Comparison of ENCODE assay signal across 10 mouse cellular contexts in genomic region chr11:76268001-76268459, GRCm38 (mm10). TPM values are rescaled to one million over a fixed set of nuclear protein-coding genes. Genes with fewer than 3 reads are reported as not detected.
A peak's percentile ranks its signal among the peaks of the same experiment; 100 is the strongest.
DNase-seq lines count a peak whose midpoint lies in the region; ATAC-seq and TF ChIP-seq lines count a peak whose summit lies in the region.
"Had no signal": no experiment of that assay in that cellular context is flagged by ENCODE, and none has a peak within 500 bp of the region (broad histone marks: within the 10 kb centered on the region; RNA-seq: fewer than 3 reads in every experiment).

No protein-coding gene starts in this region.

- H3K27ac ChIP-seq in liver, postnatal 0 days (ENCODE audit: low read depth), result peak overlapping the region; percentile 69
- H3K27ac ChIP-seq in liver, embryonic 11.5 days (ENCODE audit: low read depth, low read length), result no peak overlapping the region
- H3K27ac ChIP-seq in intestine, embryonic 15.5 days, result 0 out of 2 replicates have a peak overlapping the region, but pooled peaks have one; percentile 4
- H3K27ac ChIP-seq in neural tube, embryonic 13.5 days (replicated peaks), result peak overlapping the region; percentile 85
- H3K27ac ChIP-seq: heart, embryonic 15.5 days had no signal

- no peak for TF ChIP-seq CTCF in liver, postnatal 0 days (IDR thresholded peaks at IDR 0.05; ENCODE audit: low read depth)

- no peaks in the 10 kb centered on the region for H3K9me3 ChIP-seq in liver, postnatal 0 days (ENCODE audit: low read length)
- H3K9me3 ChIP-seq in liver, embryonic 11.5 days (ENCODE audit: control insufficient read depth, low read length), result no peaks in the 10 kb centered on the region
- no peaks in the 10 kb centered on the region for H3K9me3 ChIP-seq in intestine, embryonic 15.5 days
- no peaks in the 10 kb centered on the region for H3K9me3 ChIP-seq in neural tube, embryonic 13.5 days
- H3K9me3 ChIP-seq: heart, embryonic 15.5 days had no signal

- no peaks in the 10 kb centered on the region for H3K4me1 ChIP-seq in liver, postnatal 0 days (ENCODE audit: insufficient read depth)
- no peaks in the 10 kb centered on the region; the same call in 1 of the 2 replicates for H3K4me1 ChIP-seq in liver, embryonic 11.5 days (replicated peaks; ENCODE audit: control insufficient read depth, insufficient read depth, low read length)
- 0 out of 2 replicates have a peak, but pooled peaks cover 4% of the 10 kb centered on the region for H3K4me1 ChIP-seq in intestine, embryonic 15.5 days (replicated peaks)
- H3K4me1 ChIP-seq in neural tube, embryonic 13.5 days (replicated peaks), result peaks cover 44% of the 10 kb centered on the region
- H3K4me1 ChIP-seq: heart, embryonic 15.5 days had no signal

- no peaks in the 10 kb centered on the region for H3K36me3 ChIP-seq in liver, postnatal 0 days (replicated peaks; ENCODE audit: insufficient read depth, low read length)
- H3K36me3 ChIP-seq in liver, embryonic 11.5 days (ENCODE audit: control insufficient read depth, insufficient read depth, low read length), result no peaks in the 10 kb centered on the region
- H3K36me3 ChIP-seq in intestine, embryonic 15.5 days, result no peaks in the 10 kb centered on the region
- H3K36me3 ChIP-seq in neural tube, embryonic 13.5 days, result peaks cover 17% of the 10 kb centered on the region

- ATAC-seq in liver, postnatal 0 days, result peak; percentile 23; the same call in 1 of the 2 replicates
- ATAC-seq in liver, embryonic 11.5 days (replicated peaks; ENCODE audit: low FRiP score), result no peak
- ATAC-seq in intestine, embryonic 15.5 days, result no peak
- peak; percentile 73 for ATAC-seq in neural tube, embryonic 13.5 days (ENCODE audit: low read depth)
- ATAC-seq in erythroid progenitor cell, adult 5-6 weeks (replicated peaks; ENCODE audit: low FRiP score, poor library complexity, severe bottlenecking), result no peak

- TF ChIP-seq EP300 in liver, postnatal 0 days (IDR thresholded peaks at IDR 0.05; ENCODE audit: low read depth), result no peak

- no peak overlapping the region for H3K9ac ChIP-seq in liver, postnatal 0 days (replicated peaks)
- no peak overlapping the region for H3K9ac ChIP-seq in liver, embryonic 11.5 days (ENCODE audit: low read depth, low read length)
- no peak overlapping the region for H3K9ac ChIP-seq in intestine, embryonic 15.5 days
- H3K9ac ChIP-seq in neural tube, embryonic 13.5 days, result peak overlapping the region; percentile 22; the same call in 1 of the 2 replicates
- H3K9ac ChIP-seq: heart, embryonic 15.5 days had no signal

- no peaks in the 10 kb centered on the region for H3K27me3 ChIP-seq in liver, postnatal 0 days (ENCODE audit: insufficient read depth, low read length)
- H3K27me3 ChIP-seq in liver, embryonic 11.5 days (replicated peaks; ENCODE audit: control insufficient read depth, insufficient read depth, low read length), result no peaks in the 10 kb centered on the region
- no peaks in the 10 kb centered on the region for H3K27me3 ChIP-seq in intestine, embryonic 15.5 days (replicated peaks)
- H3K27me3 ChIP-seq in neural tube, embryonic 13.5 days, result no peaks in the 10 kb centered on the region
- H3K27me3 ChIP-seq: heart, embryonic 15.5 days had no signal

- DNase-seq in liver, postnatal 0 days, result no peak
- DNase-seq in liver, embryonic 11.5 days (ENCODE audit: low spot score), result no peak
- peak; percentile 85 for DNase-seq in fat pad, adult 2 months (ENCODE audit: extremely low read depth, low read depth, low spot score)
- no peak for DNase-seq in gastrocnemius, postnatal 10 days
- DNase-seq in c-Kit-positive CD71-positive TER-119-positive erythroid progenitor cells, embryonic 14.5 days (ENCODE audit: low spot score), result no peak

- 50% methylated on average over 5 of the region's 5 CpGs for WGBS in liver, postnatal 0 days (ENCODE audit: insufficient replicate concordance)
- 68% methylated on average over 5 of the region's 5 CpGs for WGBS in liver, embryonic 11.5 days
- 72% methylated on average over 5 of the region's 5 CpGs for WGBS in intestine, embryonic 15.5 days
- WGBS in neural tube, embryonic 13.5 days, result 24% methylated on average over 5 of the region's 5 CpGs

- no peak overlapping the region for H3K4me3 ChIP-seq in liver, postnatal 0 days (ENCODE audit: low read depth, low read length)
- no peak overlapping the region for H3K4me3 ChIP-seq in liver, embryonic 11.5 days (ENCODE audit: low read depth, low read length)
- no peak overlapping the region for H3K4me3 ChIP-seq in intestine, embryonic 15.5 days (replicated peaks)
- no peak overlapping the region for H3K4me3 ChIP-seq in neural tube, embryonic 13.5 days
- H3K4me3 ChIP-seq: heart, embryonic 15.5 days had no signal

- no peak overlapping the region for H3K4me2 ChIP-seq in liver, postnatal 0 days (ENCODE audit: low read depth, low read length)
- no peak overlapping the region for H3K4me2 ChIP-seq in liver, embryonic 11.5 days
- H3K4me2 ChIP-seq in intestine, embryonic 15.5 days (replicated peaks), result no peak overlapping the region
- H3K4me2 ChIP-seq in neural tube, embryonic 13.5 days, result no peak overlapping the region
- H3K4me2 ChIP-seq: heart, embryonic 15.5 days had no signal

RNA-seq across cellular contexts. Expression of gene Glod4, which starts 24.5 kb away (rescaled TPM):
- 41.8 and 43.6 TPM in 2 replicates for polyA plus RNA-seq in liver, postnatal 0 days (2015; fragmentation: Nextera tagmentation; extraction: Ambion mirVana)
- polyA plus RNA-seq in liver, embryonic 11.5 days (2014; fragmentation: Nextera tagmentation; extraction: Ambion mirVana), result 137 and 144 TPM in 2 replicates
- 123 and 138 TPM in 2 replicates for polyA plus RNA-seq in intestine, embryonic 15.5 days (2015; fragmentation: Nextera tagmentation; extraction: Ambion mirVana)
- polyA plus RNA-seq in neural tube, embryonic 13.5 days (2015; fragmentation: Nextera tagmentation; extraction: Ambion mirVana), result 108 and 112 TPM in 2 replicates
- total RNA-seq in gastrocnemius, postnatal 10 days (2021), result 10 to 100 TPM; 34.3 to 46.2 TPM
- total RNA-seq in erythroid progenitor cell, adult 5-6 weeks (2015; ENCODE audit: low replicate concordance), result 13.7 and 15.9 TPM in 2 replicates
- 29.1 and 39.9 TPM in 2 replicates for total RNA-seq in erythroid progenitor cell, adult 5-6 weeks (2017; ENCODE audit: low replicate concordance)

RNA-seq across cellular contexts. Expression of gene Mrm3, which starts 24.5 kb away (rescaled TPM):
- polyA plus RNA-seq in liver, postnatal 0 days (2015; fragmentation: Nextera tagmentation; extraction: Ambion mirVana), result 13.9 and 14.8 TPM in 2 replicates
- polyA plus RNA-seq in liver, embryonic 11.5 days (2014; fragmentation: Nextera tagmentation; extraction: Ambion mirVana), result 36.3 and 37.0 TPM in 2 replicates
- polyA plus RNA-seq in intestine, embryonic 15.5 days (2015; fragmentation: Nextera tagmentation; extraction: Ambion mirVana), result 26.3 and 29.6 TPM in 2 replicates
- polyA plus RNA-seq in neural tube, embryonic 13.5 days (2015; fragmentation: Nextera tagmentation; extraction: Ambion mirVana), result 19.7 and 20.8 TPM in 2 replicates
- 10 to 100 TPM; 12.8 to 13.2 TPM for total RNA-seq in gastrocnemius, postnatal 10 days (2021)
- total RNA-seq in erythroid progenitor cell, adult 5-6 weeks (2015; ENCODE audit: low replicate concordance), result 5.8 and 6.7 TPM in 2 replicates
- 2.3 and 2.4 TPM in 2 replicates for total RNA-seq in erythroid progenitor cell, adult 5-6 weeks (2017; ENCODE audit: low replicate concordance)

RNA-seq across cellular contexts. Expression of gene Gemin4, which starts 50.6 kb away (rescaled TPM):
- polyA plus RNA-seq in liver, postnatal 0 days (2015; fragmentation: Nextera tagmentation; extraction: Ambion mirVana), result 6.8 and 9.5 TPM in 2 replicates
- polyA plus RNA-seq in liver, embryonic 11.5 days (2014; fragmentation: Nextera tagmentation; extraction: Ambion mirVana), result 50.2 and 58.3 TPM in 2 replicates
- 28.8 and 32.6 TPM in 2 replicates for polyA plus RNA-seq in intestine, embryonic 15.5 days (2015; fragmentation: Nextera tagmentation; extraction: Ambion mirVana)
- polyA plus RNA-seq in neural tube, embryonic 13.5 days (2015; fragmentation: Nextera tagmentation; extraction: Ambion mirVana), result 14.6 and 16.9 TPM in 2 replicates
- 1 to 10 TPM; 3.0 to 5.0 TPM for total RNA-seq in gastrocnemius, postnatal 10 days (2021)
- total RNA-seq in erythroid progenitor cell, adult 5-6 weeks (2015; ENCODE audit: low replicate concordance), result 9.6 and 26.7 TPM in 2 replicates
- total RNA-seq in erythroid progenitor cell, adult 5-6 weeks (2017; ENCODE audit: low replicate concordance), result 1.8 and 3.0 TPM in 2 replicates

RNA-seq across cellular contexts. Expression of gene Dbil5, which starts 50.6 kb away (rescaled TPM):
- polyA plus RNA-seq in liver, postnatal 0 days (2015; fragmentation: Nextera tagmentation; extraction: Ambion mirVana), result 0.73 and 0.86 TPM in 2 replicates
- polyA plus RNA-seq in liver, embryonic 11.5 days (2014; fragmentation: Nextera tagmentation; extraction: Ambion mirVana), result 0.74 TPM in 1 of 2 replicates, not detected in the other
- polyA plus RNA-seq in intestine, embryonic 15.5 days (2015; fragmentation: Nextera tagmentation; extraction: Ambion mirVana), result 1.2 and 1.7 TPM in 2 replicates
- 0.73 and 0.76 TPM in 2 replicates for polyA plus RNA-seq in neural tube, embryonic 13.5 days (2015; fragmentation: Nextera tagmentation; extraction: Ambion mirVana)
- not detected for total RNA-seq in gastrocnemius, postnatal 10 days (2021)
- total RNA-seq in erythroid progenitor cell, adult 5-6 weeks (2015; ENCODE audit: low replicate concordance), result not detected in 2 replicates
- not detected in 2 replicates for total RNA-seq in erythroid progenitor cell, adult 5-6 weeks (2017; ENCODE audit: low replicate concordance)
- total RNA-seq: common myeloid progenitor, adult 5-6 weeks had no signal

Comparison
In these comparisons a context has a peak if more than half of its experiments do, and no peak if none do; other contexts are left out.
1. ATAC-seq: peak in liver, postnatal 0 days (single experiment) and neural tube, embryonic 13.5 days (single experiment); none in liver, embryonic 11.5 days (single experiment), intestine, embryonic 15.5 days (single experiment) and erythroid progenitor cell, adult 5-6 weeks (single experiment).